Mouse (Mus musculus) testis, adult 2 months (tissue): ENCODE measurements around the gene Smim20. TPM values are rescaled to one million over a fixed set of nuclear protein-coding genes. Genes with fewer than 3 reads are reported as not detected.

Experiments
- H3K27ac ChIP-seq: fragments of 200-500 bp; 2 replicates; pipeline ENCODE4 v1.5.1; 2012; ENCODE audit warnings: low read depth, low read length; ENCODE audit not compliant: control insufficient read depth, insufficient read depth
- H3K27me3 ChIP-seq: fragments of 200-500 bp; 2 replicates; pipeline ENCODE4 v1.6.1; 2012; ENCODE audit warnings: mild to moderate bottlenecking, low read length, moderate library complexity; ENCODE audit not compliant: control insufficient read depth, insufficient read depth
- H3K36me3 ChIP-seq: fragments of 200-500 bp; 2 replicates; pipeline ENCODE4 v1.6.1; 2012; ENCODE audit warnings: mild to moderate bottlenecking, low read length; ENCODE audit not compliant: control insufficient read depth, insufficient read depth
- H3K4me1 ChIP-seq: fragments of 200-500 bp; 2 replicates; pipeline ENCODE4 v1.6.1; 2012; ENCODE audit warnings: low read length; ENCODE audit not compliant: control insufficient read depth, insufficient read depth
- H3K4me3 ChIP-seq: fragments of 200-500 bp; 2 replicates; pipeline ENCODE4 v1.5.1; 2012; ENCODE audit warnings: low read depth, mild to moderate bottlenecking, low read length, moderate library complexity, mixed read lengths; ENCODE audit not compliant: control insufficient read depth
- CTCF ChIP-seq: fragments of 200-500 bp; IDR thresholded peaks from 2 replicates; pipeline ENCODE4 v1.5.1; 2012; ENCODE audit warnings: low read depth, mild to moderate bottlenecking, inconsistent platforms, low read length, moderate library complexity; ENCODE audit not compliant: control insufficient read depth, insufficient read depth, insufficient replicate concordance
- POLR2A ChIP-seq: fragments of 200-500 bp; IDR thresholded peaks from 2 replicates; pipeline ENCODE4 v1.6.1; 2012; ENCODE audit warnings: low read depth, mild to moderate bottlenecking, inconsistent platforms, low read length, moderate library complexity; ENCODE audit not compliant: control insufficient read depth
- polyA plus RNA-seq: library from polyadenylated mRNA; depleted of rRNA; stranded (reverse); fragments of >200 nt; gene quantifications from 2 replicates; pipeline ENCODE4 v1.2.3, GENCODE M21; 2012

The Smim20 gene
- polyA plus RNA-seq, 1 experiment, result 15.8 TPM

- Histone ChIP-seq H3K4me1 (peaks cover 12% of the 10 kb centered on the region), H3K27ac (no peak overlapping the region), H3K27me3 (no peaks in the 10 kb centered on the region), H3K36me3 (no peaks in the 10 kb centered on the region), H3K4me3 (no peak overlapping the region)
- TF ChIP-seq POLR2A, result no peak
- no peak for TF ChIP-seq CTCF
These were observed 1.3 kb downstream of the Smim20 start for GRCm38 (mm10) chr5:53268095-53268692.

GRCm38 (mm10) chr5:53269799-53270198, 2.9 kb downstream of the Smim20 start:
- H3K4me1 ChIP-seq, result peaks cover 12% of the 10 kb centered on the region
- H3K27ac ChIP-seq, result no peak overlapping the region
- no peaks in the 10 kb centered on the region for H3K27me3 ChIP-seq
- H3K4me3 ChIP-seq, result no peak overlapping the region
- H3K36me3 ChIP-seq, result no peaks in the 10 kb centered on the region
- TF ChIP-seq CTCF (no peak), POLR2A (no peak)

- H3K4me1 ChIP-seq, result peaks cover 11% of the 10 kb centered on the region
- no peak overlapping the region for H3K27ac ChIP-seq
- TF ChIP-seq CTCF (no peak), POLR2A (no peak)
- no peaks in the 10 kb centered on the region for H3K36me3 ChIP-seq
- H3K27me3 ChIP-seq, result no peaks in the 10 kb centered on the region
- no peak overlapping the region for H3K4me3 ChIP-seq
These were observed 4.2 kb downstream of the Smim20 start for GRCm38 (mm10) chr5:53270947-53271711.

- Histone ChIP-seq H3K27me3 (no peaks in the 10 kb centered on the region), H3K4me3 (no peak overlapping the region), H3K27ac (no peak overlapping the region), H3K4me1 (no peaks in the 10 kb centered on the region), H3K36me3 (no peaks in the 10 kb centered on the region)
- TF ChIP-seq CTCF (no peak), POLR2A (no peak)
These were observed 5.7 kb downstream of the Smim20 start for GRCm38 (mm10) chr5:53272626-53273025.

GRCm38 (mm10) chr5:53273699-53274430, 7.0 kb downstream of the Smim20 start:
- Histone ChIP-seq H3K27ac (no peak overlapping the region), H3K4me1 (no peaks in the 10 kb centered on the region), H3K27me3 (no peaks in the 10 kb centered on the region), H3K4me3 (no peak overlapping the region), H3K36me3 (no peaks in the 10 kb centered on the region; the same call in 1 of the 2 replicates)
- TF ChIP-seq CTCF, result no peak
- no peak for TF ChIP-seq POLR2A

- TF ChIP-seq POLR2A, result no peak
- Histone ChIP-seq H3K4me1 (no peaks in the 10 kb centered on the region), H3K4me3 (no peak overlapping the region), H3K27ac (no peak overlapping the region), H3K36me3 (no peaks in the 10 kb centered on the region; the same call in 1 of the 2 replicates), H3K27me3 (no peaks in the 10 kb centered on the region)
These were observed 8.0 kb downstream of the Smim20 start for GRCm38 (mm10) chr5:53274811-53275355.

- Histone ChIP-seq H3K4me3 (no peak overlapping the region), H3K4me1 (no peaks in the 10 kb centered on the region), H3K27ac (no peak overlapping the region), H3K36me3 (no peaks in the 10 kb centered on the region; the same call in 1 of the 2 replicates), H3K27me3 (no peaks in the 10 kb centered on the region)
- no peak for TF ChIP-seq POLR2A
- TF ChIP-seq CTCF, result no peak
These were observed 8.5 kb downstream of the Smim20 start for GRCm38 (mm10) chr5:53275376-53275775.
